Mouse (Mus musculus) heart, adult 2 months (tissue): ENCODE measurements at regions not wholly inside any gene's neighbourhood (a gene's known extent, or its start where the extent isn't known, plus 50 kb on each side); places are given as distances from the start of the nearest gene placed in this dataset.

ENCODE experiments used
- DNase-seq, 2 experiments: peaks; one replicate each; pipeline ENCODE4 v3.0.0; 2021
- H3K27ac ChIP-seq: fragments of 200-600 bp; 2 replicates; pipeline ENCODE4 v1.8.1; 2022
- H3K27me3 ChIP-seq: fragments of 200-500 bp; 2 replicates; pipeline ENCODE4 v1.6.1; 2012; ENCODE audit warnings: mild to moderate bottlenecking, low read length, inconsistent platforms, mixed read lengths; ENCODE audit not compliant: control insufficient read depth, insufficient read depth
- H3K36me3 ChIP-seq: fragments of 200-500 bp; 2 replicates; pipeline ENCODE4 v1.6.1; 2012; ENCODE audit warnings: low read length, inconsistent platforms; ENCODE audit not compliant: control insufficient read depth, insufficient read depth
- H3K4me1 ChIP-seq: fragments of 200-500 bp; 2 replicates; pipeline ENCODE4 v1.6.1; 2011; ENCODE audit warnings: low read length; ENCODE audit not compliant: control insufficient read depth, insufficient read depth
- H3K4me3 ChIP-seq: fragments of 200-600 bp; 2 replicates; pipeline ENCODE4 v1.8.1; 2022
- H3K79me2 ChIP-seq: fragments of 200-500 bp; replicated peaks from 2 replicates; pipeline ENCODE4 v1.6.1; 2012; ENCODE audit warnings: mild to moderate bottlenecking, inconsistent platforms, low read length, moderate library complexity, mixed read lengths; ENCODE audit not compliant: control insufficient read depth, insufficient read depth
- H3K9ac ChIP-seq: fragments of 200-500 bp; 2 replicates; pipeline ENCODE4 v1.6.1; 2012; ENCODE audit warnings: low read depth, mild to moderate bottlenecking, control low read depth, inconsistent platforms, low read length, mixed read lengths
- CTCF ChIP-seq: fragments of 200-600 bp; IDR thresholded peaks from 2 replicates; pipeline ENCODE4 v1.8.1; 2022; ENCODE audit warnings: antibody characterized with exemption, mild to moderate bottlenecking, moderate library complexity
- EP300 ChIP-seq: fragments of 200-500 bp; IDR thresholded peaks from 2 replicates; pipeline ENCODE4 v1.6.1; 2011; ENCODE audit warnings: low read depth, low read length, control low read depth; ENCODE audit not compliant: insufficient read depth
- POLR2A ChIP-seq: fragments of 200-500 bp; IDR thresholded peaks from 2 replicates; pipeline ENCODE4 v1.6.1; 2011; ENCODE audit warnings: mild to moderate bottlenecking, low read depth, low read length, control low read depth; ENCODE audit not compliant: insufficient read depth
- WGBS: fragments of 180-500 bp; shearing (Covaris S2); methylation state at CpG from one replicate; pipeline ENCODE4 v1.1.7; 2018; 5-methylcytosine and 5-hydroxymethylcytosine counted together
- intact Hi-C: fragments of 180-260 bp; cut with DNase I; formaldehyde crosslinking; loops from one replicate; pipeline ENCODE4 v1.15.1; 2025

DNA sequence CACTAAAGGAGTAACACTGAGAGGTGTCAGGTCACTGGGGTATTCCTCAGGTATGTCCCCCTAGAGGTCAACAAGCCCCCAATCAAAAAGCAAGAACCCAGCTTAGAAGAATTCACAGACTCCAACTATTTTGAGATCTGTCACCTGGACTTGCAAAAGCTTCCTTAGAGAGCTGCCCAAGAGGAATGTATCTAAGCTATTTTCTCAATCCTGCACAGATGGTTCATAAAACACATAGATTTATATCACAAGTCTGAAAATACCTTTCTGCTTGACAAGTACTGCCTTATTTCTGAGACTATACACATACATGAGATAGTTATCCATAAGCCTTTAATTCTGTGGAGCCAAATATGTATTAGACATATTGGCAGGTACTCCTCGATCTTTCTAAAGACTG is 342.1 kb upstream of the Klf6 start:
- H3K4me1 ChIP-seq: no peaks in the 10 kb centered on the region
- no peak overlapping the region for H3K27ac ChIP-seq
- no peaks in the 10 kb centered on the region for H3K79me2 ChIP-seq
- 95% methylated on average over 1 of the region's 1 CpGs for WGBS
- no peaks in the 10 kb centered on the region for H3K36me3 ChIP-seq
- H3K4me3 ChIP-seq: no peak overlapping the region
- intact Hi-C loops: no loop called here
- no peak overlapping the region for H3K9ac ChIP-seq
- no peak for DNase-seq
- H3K27me3 ChIP-seq: no peaks in the 10 kb centered on the region
- TF ChIP-seq POLR2A (no peak), EP300 (no peak)

DNA sequence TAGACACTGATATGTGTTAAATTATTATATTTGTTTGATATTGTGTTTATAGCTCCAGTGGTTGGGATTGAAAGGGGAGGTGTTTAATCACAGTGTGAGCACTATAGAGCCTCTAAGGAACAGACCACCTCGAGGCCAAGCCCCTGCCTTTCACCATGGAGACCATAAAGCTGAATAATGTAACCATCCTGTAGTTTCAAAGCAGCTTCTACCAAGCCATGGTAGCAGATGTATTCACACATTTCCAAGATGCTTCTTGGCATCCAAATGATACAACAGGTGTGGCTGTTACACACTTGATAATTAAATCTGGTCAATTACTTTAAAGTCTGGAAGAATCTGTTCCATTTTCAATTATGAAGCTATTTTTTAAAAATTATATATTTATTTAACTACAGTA is 341.7 kb upstream of the Klf6 start:
- H3K79me2 ChIP-seq: no peaks in the 10 kb centered on the region
- H3K36me3 ChIP-seq: no peaks in the 10 kb centered on the region
- no peak for DNase-seq
- H3K4me1 ChIP-seq: no peaks in the 10 kb centered on the region
- WGBS: 75% methylated on average over 1 of the region's 1 CpGs
- no peak for TF ChIP-seq POLR2A
- no peak overlapping the region for H3K9ac ChIP-seq
- no peaks in the 10 kb centered on the region for H3K27me3 ChIP-seq
- no peak overlapping the region for H3K27ac ChIP-seq
- intact Hi-C loops: no loop called here
- no peak overlapping the region for H3K4me3 ChIP-seq

DNA sequence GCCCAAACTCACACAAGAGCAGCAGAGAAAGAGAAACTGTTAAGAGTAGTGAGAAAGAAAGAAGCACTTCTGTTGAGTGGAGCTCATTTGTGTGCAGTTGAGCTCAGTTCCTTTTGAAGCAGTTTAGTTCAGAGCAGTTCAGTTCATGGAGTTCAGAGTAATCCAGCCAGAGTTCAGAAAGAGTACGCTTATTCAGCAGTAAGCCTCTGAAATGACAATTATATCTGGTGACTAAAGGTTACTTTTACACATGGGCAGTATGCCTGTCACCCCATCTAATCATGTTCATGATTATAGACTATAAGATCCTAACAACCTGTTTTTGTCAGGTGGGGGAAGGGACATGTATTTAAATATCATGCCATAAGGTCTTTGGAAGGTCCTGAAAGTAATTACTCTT is 333.9 kb upstream of the Klf6 start:
- intact Hi-C loops: no loop called here
- no peak overlapping the region for H3K4me3 ChIP-seq
- H3K4me1 ChIP-seq: no peaks in the 10 kb centered on the region
- H3K36me3 ChIP-seq: no peaks in the 10 kb centered on the region
- no peaks in the 10 kb centered on the region for H3K27me3 ChIP-seq
- H3K79me2 ChIP-seq: no peaks in the 10 kb centered on the region
- no peak overlapping the region for H3K9ac ChIP-seq
- TF ChIP-seq POLR2A (no peak), CTCF (no peak)
- no peak overlapping the region for H3K27ac ChIP-seq
- WGBS: 100% methylated on average over 1 of the region's 1 CpGs
- DNase-seq: no peak

DNA sequence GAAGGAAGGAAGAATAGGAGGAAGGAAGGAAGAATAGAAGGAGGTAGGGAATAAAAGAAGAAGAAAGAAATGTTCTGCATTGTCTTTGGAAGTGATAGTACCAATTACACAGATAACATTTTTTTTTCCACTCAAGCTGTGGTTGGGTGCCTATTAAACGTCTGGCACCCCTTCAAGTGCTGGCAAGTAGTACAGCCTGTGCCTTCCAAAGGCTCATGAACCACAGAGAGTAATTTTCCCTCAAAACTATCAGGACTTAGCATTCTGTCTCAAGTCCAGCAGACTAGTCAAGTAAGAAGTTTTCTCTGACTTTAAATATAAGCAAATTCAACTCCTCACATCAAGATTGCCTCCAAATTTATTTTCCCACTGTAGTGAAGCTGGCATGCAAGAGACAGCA is 321.0 kb upstream of the Klf6 start:
- intact Hi-C loops: no loop called here
- DNase-seq: peak in 1 of 2 experiments; percentile 14
- no peak overlapping the region for H3K4me3 ChIP-seq

DNA sequence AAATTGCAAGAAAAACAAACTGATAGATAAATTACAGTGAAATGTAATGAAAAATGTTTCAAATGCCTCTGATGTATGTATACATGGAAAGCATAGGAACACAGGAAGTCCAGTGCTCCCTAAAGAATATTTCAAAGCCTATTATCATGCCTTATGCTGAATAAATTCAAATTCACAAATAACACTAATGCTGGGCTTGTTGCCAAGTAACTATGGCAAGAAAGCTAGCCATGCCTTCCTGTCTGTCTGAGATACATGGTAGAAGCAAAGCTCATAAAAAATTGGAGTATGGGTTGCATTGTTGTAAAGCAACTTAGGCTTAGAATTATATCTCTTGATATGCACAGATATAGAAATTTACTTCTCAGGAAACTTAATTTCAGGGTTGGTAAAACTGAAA is 315.8 kb upstream of the Klf6 start:
- no peaks in the 10 kb centered on the region for H3K27me3 ChIP-seq
- intact Hi-C loops: no loop called here
- no peak overlapping the region for H3K4me3 ChIP-seq
- H3K27ac ChIP-seq: no peak overlapping the region
- no peak for DNase-seq
- H3K36me3 ChIP-seq: peaks cover 3% of the 10 kb centered on the region; the same call in 1 of the 2 replicates
- H3K4me1 ChIP-seq: no peaks in the 10 kb centered on the region
- no peak overlapping the region for H3K9ac ChIP-seq
- TF ChIP-seq CTCF (no peak), EP300 (no peak), POLR2A (no peak)
- no peaks in the 10 kb centered on the region for H3K79me2 ChIP-seq

More for the DNA sequence above, 321.0 kb upstream of the Klf6 start:
- Histone ChIP-seq H3K27ac (no peak overlapping the region), H3K79me2 (no peaks in the 10 kb centered on the region), H3K4me1 (no peaks in the 10 kb centered on the region), H3K36me3 (no peaks in the 10 kb centered on the region), H3K27me3 (no peaks in the 10 kb centered on the region), H3K9ac (no peak overlapping the region)
- TF ChIP-seq POLR2A: no peak
- 44% methylated on average over 1 of the region's 1 CpGs for WGBS

DNA sequence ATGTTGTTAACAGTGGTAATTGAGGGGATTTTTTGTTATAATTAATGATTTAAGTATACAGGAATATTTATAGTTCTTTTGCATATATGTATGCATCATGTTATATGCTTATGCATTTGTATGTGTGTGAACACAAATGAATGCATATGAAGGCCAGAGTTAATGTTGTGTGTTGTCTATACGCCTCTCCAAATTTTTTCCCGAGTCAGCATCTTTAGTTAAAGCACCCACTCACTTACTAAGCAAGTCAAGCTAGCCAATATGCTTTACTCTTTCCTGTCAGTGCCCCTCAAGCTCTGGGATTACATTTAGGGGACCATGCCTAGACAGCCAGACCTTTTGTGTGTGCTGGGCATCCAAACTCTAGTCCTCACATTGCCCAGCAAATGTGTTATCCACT is 315.3 kb upstream of the Klf6 start:
- TF ChIP-seq CTCF (no peak), POLR2A (no peak), EP300 (no peak)
- H3K36me3 ChIP-seq: peaks cover 3% of the 10 kb centered on the region; the same call in 1 of the 2 replicates
- H3K27me3 ChIP-seq: no peaks in the 10 kb centered on the region
- 91% methylated on average over 2 of the region's 2 CpGs for WGBS
- intact Hi-C loops: no loop called here
- H3K79me2 ChIP-seq: no peaks in the 10 kb centered on the region
- H3K27ac ChIP-seq: no peak overlapping the region
- no peak overlapping the region for H3K9ac ChIP-seq
- H3K4me3 ChIP-seq: no peak overlapping the region
- no peaks in the 10 kb centered on the region for H3K4me1 ChIP-seq
- DNase-seq: no peak

DNA sequence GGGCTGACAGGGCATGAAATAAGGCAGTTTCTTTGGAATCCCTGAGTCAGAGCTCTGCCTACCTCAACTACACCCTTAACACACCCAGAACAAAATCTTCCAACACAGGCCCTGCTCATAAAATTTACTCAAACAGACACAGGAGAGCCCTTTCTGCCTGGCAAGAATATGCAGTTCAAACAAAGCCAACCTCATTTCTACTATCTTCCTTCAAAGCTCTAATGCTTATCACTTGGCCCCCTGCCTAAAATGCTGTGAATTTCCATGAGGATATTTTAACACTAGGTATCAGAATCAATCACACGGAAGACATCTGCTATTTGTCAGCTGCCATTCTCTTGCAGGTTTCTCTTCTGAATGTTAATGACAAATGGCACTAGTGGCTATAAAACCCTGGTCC is 314.3 kb upstream of the Klf6 start:
- intact Hi-C loops: no loop called here
- H3K27ac ChIP-seq: no peak overlapping the region

More for the DNA sequence above, 314.3 kb upstream of the Klf6 start:
- no peak for TF ChIP-seq EP300
- no peak for TF ChIP-seq POLR2A
- no peak for TF ChIP-seq CTCF
- 24% methylated on average over 1 of the region's 1 CpGs for WGBS
- Histone ChIP-seq H3K27me3 (no peaks in the 10 kb centered on the region), H3K36me3 (peaks cover 3% of the 10 kb centered on the region; the same call in 1 of the 2 replicates), H3K79me2 (no peaks in the 10 kb centered on the region), H3K4me1 (no peaks in the 10 kb centered on the region), H3K9ac (no peak overlapping the region), H3K4me3 (no peak overlapping the region)
- no peak for DNase-seq
